Mouse (Mus musculus): Measurements from ENCODE around the gene Wnt6. TPM values are rescaled to one million over a fixed set of nuclear protein-coding genes. Genes with fewer than 3 reads are reported as not detected.
"Not testable (repeated sequence)": the region's sequence is repeated elsewhere in the genome, so short reads cannot be mapped to it uniquely, and the experiment has no call there.

Gene Wnt6
- total RNA-seq, 4 experiments from 2014 or later, result 2.4 to 3.7 (median 2.5) TPM

DNA sequence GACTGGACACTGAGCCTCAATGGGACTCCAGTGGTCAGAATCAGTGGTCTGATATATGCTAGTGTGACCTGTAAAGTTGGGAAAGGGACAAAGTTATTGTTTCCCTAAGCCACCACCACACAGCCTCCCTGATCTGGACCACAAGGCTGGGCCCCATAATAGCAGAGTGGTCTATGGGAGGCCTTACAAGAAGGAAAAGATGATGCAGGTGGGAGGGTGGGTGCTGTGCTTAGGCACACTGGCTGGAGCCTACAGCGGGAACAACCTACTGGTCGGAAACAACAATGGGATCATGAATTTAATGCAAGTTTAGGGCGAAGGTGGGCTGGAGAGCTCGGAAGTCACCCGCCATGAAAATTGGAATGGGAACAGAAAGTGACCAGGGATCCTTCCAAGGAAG, 34.2 kb downstream of the Wnt6 start:
- no peak for DNase-seq (ENCODE audit: low spot score in 2 of 2)

DNA sequence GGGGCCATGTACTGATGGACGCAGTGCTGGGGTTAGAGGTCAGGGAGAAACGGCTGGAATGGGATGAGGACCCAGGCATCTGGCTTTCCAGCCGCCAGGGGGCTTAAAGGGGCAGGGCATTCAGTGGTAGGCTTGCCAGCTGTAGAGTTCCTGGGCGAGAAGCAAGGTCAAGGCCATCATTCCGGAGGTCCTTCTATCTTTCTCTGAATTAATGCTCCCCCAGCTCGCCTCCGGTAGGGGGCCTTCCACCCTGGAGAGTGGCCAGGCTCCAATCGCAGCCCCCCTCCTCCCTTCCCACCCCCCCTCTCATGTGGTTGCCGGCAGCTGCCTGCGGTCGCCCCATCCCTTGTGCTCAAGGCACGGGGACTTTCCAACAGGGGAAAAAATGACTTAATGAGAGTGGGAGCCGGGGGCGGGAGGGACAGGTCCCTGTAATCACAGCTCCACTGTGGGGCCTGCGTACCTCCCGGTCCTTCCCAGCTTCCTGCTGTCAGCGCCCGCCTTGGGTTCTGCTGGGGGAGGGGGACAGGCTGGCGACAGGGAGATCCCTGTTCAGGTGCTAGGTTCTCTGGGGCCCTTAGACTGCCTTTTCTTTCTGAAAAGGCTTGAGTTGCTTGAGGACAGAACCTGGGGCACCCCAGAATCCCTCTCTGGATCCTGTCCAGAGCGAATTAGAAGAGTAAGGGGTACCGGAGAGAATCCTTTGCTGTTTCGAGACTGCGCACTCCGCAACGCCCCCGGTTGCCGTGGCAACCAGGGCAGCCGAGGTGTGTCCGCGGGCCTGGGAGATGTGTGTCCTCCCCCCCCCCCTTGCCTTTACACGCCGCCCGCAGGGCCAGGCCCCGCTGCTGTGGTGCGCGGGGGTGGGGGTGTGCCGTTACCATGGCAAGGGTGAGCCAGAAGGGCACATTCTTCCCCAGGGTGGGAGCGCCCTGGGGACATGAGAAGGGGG, 34.9 kb downstream of the Wnt6 start:
- peak in 1 of 2 experiments; percentile 80 for DNase-seq (ENCODE audit: low spot score in 2 of 2)

DNA sequence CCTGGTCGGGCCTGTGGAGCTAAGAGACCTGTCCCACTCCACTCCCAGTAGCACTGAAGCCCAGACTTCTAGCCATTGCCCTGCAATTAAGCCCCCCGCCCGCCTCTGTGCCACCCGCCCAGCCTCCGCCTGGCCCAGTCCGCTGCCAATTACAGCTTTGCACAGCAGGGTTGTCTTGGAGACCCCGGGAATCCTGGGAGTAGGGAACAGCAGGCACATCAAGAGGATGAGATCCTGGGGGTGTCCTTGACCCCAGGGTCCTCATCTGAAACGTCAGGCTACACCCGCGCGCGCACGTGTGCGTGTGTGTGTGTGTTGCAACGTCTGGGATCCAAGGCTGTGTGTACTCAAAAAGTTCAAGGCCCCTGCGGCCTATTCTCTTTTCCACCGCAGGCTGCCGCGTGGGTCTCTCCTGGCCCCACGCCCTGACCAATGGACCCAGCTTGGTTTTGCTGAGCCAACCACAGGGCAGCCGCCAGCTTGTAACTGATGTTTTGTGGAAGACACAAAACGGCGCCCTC, 35.9 kb downstream of the Wnt6 start:
- DNase-seq (ENCODE audit: low spot score in 2 of 2), result no peak

DNA sequence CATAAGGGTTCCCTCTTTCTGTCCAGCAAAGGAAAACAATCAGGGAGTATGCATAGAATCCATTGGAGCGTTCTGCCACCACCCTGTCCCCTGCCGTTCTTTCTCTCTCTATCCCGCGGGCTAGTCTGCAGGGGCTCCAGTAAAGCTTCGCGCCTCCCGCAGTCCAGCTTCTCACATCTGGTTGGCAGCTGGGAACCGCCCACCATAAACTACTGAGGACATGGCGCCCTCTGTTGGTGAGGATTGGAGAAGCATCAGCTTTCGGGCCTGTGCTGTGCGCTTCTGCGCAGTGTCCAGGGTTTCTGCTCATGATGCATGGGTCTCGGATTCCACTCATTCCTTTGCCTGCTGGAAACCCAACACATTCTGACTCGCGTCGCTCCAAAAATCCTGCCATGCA, 36.4 kb downstream of the Wnt6 start:
- peak; percentile 84 to 94 for DNase-seq (ENCODE audit: low spot score in 2 of 2)

DNA sequence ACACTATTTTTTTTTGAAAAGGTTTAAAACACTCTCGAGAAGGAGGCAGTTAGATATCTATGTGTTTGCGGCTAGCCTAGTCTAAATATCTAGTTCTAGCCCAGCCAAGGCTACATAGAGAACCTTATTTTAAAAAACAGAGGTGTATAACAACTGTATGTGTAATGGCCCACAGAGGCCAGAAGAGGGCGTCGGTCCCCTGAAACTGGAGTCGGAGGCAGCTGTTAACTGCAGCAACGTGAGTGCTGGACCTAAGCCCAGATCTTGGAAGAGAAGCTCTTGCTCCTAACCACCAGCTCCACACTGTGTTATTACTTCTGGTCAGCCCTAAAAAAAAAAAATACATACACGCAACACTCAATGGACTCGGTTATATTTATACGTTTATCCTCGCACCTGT, 37.3 kb downstream of the Wnt6 start:
- DNase-seq (ENCODE audit: low spot score in 2 of 2), result no peak

DNA sequence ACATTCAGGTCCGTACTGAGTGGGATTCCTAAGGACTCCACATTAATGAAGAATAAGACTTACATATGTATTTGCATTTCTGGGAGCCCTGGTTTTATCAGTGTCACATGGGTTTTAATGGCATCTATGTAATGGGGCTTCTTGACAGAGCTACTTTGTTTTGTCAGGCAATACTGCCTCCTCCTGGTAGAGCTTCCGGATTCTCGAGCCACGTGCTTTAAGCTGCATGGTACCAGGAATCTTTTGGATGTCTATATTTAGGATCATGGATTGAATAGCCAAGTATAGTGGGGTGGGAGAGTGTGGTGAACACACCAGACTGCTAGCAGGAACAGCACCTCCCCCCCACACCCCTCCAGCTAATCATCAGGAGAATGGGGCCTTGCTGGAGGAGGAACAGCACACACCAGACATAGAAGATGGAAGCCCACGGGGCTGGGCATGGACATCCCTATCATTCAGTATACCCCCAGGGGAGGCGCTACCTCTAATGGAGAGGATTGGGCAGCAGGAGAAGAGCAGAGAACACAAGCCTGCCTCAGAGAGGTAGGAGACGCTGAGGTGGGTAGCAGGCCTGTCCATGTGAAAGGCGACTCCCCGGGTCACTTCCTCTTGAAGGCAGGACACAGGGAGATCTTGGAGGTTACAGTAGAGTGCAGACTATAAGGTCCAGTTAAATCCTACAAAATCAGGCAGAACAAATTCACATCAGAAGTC, 43.4 kb downstream of the Wnt6 start:
- DNase-seq (ENCODE audit: low spot score in 2 of 2), result no peak

DNA sequence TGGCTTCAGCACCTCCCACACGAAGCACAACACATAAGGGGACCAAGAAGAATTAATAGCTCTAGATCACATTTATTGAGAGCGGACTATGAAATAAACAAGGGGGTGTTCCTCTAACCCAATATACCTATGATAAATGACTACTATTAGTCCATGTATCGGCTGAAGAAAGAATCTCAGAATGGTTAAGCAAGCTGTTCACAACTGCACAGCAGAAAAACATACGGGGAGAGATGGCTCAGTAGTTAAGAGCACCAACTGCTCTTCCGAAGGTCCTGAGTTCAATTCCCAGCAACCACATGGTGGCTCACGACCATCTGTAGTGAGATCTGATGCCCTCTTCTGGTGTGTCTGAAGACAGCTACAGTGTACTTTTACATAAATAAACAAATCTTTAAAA, 44.3 kb downstream of the Wnt6 start:
- DNase-seq (ENCODE audit: low spot score in 2 of 2), result not testable (repeated sequence)

DNA sequence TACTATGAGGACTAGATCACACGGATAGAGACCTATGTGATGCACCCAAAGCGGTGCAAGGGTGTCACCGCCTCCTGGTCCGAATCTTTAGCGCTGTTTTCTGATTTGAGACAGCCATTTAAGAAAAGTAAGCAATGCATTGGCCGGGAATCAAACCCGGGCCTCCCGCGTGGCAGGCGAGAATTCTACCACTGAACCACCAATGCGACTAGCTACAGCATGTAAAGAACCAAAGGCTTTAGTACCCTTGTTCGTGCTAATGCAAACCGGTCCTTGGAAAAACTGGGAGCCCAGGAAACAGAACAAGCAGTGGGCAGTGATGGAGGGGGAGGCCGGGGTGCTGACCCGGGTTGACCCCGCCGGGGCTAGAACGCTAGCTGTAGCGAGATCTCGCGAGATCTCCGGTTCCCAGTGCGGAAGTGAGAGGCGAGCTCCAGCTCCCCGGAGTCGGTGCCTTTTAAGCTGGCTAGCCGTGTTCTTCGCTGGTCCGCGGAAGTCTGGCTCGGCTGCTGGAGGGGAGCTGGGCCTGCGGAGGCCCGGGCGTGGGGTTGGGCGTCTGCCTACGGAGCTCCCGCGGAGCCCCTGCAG, 45.0 kb downstream of the Wnt6 start:
- DNase-seq (ENCODE audit: low spot score in 2 of 2), result peak; percentile 82 to 92

DNA sequence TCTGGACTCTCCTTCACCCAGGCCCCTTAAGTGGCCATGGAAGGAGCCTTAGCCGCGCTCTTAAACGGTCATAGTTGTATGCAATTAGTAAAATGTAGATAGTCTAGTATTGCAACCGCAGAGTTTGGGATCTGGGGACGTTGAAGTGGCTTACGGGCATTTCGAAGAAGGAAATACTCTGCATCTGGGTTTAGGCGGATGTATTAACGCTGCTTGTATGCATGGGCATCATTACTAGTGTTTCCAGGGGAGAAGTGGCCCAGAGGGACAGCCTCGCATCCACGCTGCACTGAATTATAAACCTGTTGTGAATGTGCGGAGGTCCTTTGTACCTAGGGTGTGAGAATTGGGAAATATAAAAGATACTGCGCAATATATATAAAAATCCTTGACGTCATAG, 45.5 kb downstream of the Wnt6 start:
- no peak for DNase-seq (ENCODE audit: low spot score in 2 of 2)

DNA sequence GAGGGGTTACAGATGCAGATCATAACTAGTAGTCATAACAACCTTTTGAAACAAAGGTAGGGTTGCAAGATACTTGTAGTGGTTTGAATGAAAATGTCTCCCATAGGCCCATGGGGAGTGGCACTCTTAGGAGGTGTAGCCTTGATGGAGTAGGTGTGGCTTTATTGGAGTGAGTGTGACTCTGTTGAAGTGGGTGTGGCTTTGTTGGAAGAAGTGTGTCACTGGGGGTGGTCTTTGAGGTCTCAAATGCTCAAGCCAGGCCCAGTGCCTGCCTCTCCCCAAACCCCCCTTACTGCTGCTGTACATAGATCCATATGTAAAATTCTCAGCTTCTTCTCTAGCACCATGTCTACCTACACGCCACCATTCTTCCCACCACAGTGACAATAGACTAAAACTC, 46.8 kb downstream of the Wnt6 start:
- no peak for DNase-seq (ENCODE audit: low spot score in 2 of 2)

DNA sequence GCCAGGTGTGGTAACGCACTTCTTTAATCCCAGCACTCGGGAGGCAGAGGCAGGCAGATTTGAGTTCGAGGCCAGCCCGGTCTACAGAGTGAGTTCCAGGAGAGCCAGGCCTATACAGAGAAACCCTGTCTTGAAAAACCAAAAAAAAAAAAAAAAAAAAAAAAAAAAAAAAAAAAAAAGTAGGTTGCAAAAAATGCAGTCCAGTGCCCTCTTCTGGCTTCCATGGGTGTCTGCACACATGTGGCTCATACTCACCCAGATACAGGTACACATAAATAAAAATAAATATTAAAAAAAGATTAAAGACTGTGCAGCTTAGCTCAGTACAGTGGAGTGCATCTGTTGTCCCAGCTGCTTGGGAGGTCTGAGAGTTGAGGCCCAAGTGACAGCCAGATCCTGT, 51.9 kb downstream of the Wnt6 start:
- not testable (repeated sequence) for DNase-seq (ENCODE audit: low spot score in 2 of 2)

DNA sequence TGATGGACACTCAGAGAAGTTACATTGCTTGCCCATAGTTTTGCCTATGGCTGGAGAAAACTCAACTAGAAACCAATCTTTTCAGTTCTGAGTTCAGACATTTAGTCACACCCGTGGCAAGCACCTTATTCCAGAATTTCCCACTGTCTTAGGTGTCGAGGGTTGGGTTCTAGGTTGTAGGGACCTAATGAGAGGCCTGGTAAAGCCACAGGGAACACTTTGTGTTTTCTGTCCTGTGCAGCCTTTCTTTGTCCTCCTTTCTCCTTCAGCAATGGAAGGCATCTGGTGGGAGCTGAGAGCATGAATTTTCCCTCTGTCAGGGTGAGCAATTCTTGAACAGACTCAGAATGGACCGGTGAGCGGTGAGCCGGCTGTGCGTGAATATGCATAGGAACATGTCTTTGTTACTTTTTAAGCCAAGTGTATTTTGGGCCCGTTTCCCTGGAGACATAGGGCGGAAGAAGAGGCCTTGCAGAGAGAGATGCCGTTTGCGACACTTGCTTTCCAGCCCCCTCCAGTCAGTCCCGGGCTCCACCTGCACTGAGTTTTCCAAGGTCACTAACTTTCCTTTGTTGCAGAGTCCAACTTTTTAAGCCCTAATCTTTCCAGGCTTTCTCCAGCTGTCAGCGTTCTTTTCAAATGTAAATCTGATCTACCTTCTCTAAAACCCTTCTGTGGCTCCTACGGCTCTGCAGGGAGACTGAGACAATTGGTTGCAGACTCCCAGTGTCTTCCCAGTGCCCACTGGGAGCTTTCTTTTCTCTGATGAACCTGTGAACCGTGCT, 53.0 kb downstream of the Wnt6 start:
- peak in 1 of 2 experiments; percentile 80 for DNase-seq (ENCODE audit: low spot score in 2 of 2)

DNA sequence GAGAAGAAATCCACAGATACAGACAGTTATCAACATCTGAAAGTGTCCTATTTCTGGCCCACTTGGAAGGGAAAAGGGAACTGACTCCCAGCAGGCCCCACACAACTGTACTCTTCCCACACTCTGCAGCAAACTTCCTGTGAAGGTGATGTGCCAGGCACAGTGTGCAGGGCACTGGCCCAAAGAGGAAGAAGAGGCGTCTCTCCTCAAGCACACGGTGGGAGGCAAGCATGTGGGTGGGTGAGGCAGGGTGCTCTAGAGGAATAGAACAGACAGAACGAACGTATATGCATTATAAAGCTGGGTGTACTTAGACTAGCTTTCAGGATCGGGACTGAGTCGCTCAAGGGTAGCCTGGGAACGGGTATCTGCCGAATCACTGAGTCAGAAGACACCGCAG, 58.4 kb downstream of the Wnt6 start:
- peak in 1 of 2 experiments; percentile 79 for DNase-seq (ENCODE audit: low spot score in 2 of 2)

DNA sequence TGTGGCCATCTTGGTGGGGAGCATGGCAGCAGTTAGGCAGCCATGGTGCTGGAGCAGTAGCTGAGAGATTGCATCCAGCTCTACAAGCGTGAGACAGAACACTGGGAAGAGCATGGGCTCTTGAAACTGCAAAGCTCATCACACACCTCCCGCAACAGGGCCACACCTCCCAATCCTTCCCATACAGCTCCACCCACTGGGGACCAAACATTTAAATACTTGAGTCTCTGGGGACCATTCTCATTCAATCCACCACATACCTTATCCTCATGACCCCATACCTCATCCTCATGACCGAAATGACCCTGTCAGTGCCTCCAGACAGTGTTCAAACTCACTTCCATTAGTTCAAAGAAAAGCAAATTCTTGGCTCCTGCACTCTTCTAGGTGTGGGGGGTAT, 61.6 kb downstream of the Wnt6 start:
- DNase-seq (ENCODE audit: low spot score in 2 of 2), result no peak

Other genes with a start within 250 kb of the Wnt6 start
- gene Plcd4, start 229.0 kb upstream of the Wnt6 start, total RNA-seq (2022), result 10 to 100 TPM; 11.3 to 14.4 (median 12.8) TPM
- gene Usp37, start 227.6 kb upstream of the Wnt6 start, total RNA-seq (2022), result 10 to 100 TPM; 22.2 to 26.1 (median 22.4) TPM
- gene Zfp142, start 183.6 kb upstream of the Wnt6 start, total RNA-seq (2022), result 10 to 100 TPM; 31.2 to 34.2 (median 32.2) TPM
- 10 to 100 TPM; 18.5 to 22.5 (median 22.1) TPM for gene Bcs1l, start 183.6 kb upstream of the Wnt6 start, total RNA-seq (2022)
- 10 to 100 TPM; 63.6 to 68.4 (median 65.9) TPM for gene Rnf25, start 170.5 kb upstream of the Wnt6 start, total RNA-seq (2022)
- 1 to 10 TPM; 3.4 to 7.4 (median 5.8) TPM for gene Stk36, start 170.4 kb upstream of the Wnt6 start, total RNA-seq (2022)
- gene Ttll4, start 110.1 kb upstream of the Wnt6 start, total RNA-seq (2022), result 10 to 100 TPM; 19.3 to 22.4 (median 20.5) TPM
- 1 to 10 TPM; 6.5 to 8.5 (median 7.8) TPM for gene Cyp27a1, start 58.3 kb upstream of the Wnt6 start, total RNA-seq (2022)
- gene Prkag3, start 22.7 kb upstream of the Wnt6 start, total RNA-seq (2022), result under 1 TPM; 0.13 to 0.64 (median 0.48) TPM
- 10 to 100 TPM; 11.0 to 11.8 (median 11.2) TPM for gene Wnt10a, start 19.6 kb downstream of the Wnt6 start, total RNA-seq (2022)
- 100 to 1,000 TPM; 264 to 303 (median 291) TPM for gene Cdk5r2, start 83.0 kb downstream of the Wnt6 start, total RNA-seq (2022)
- gene Fev, start 113.5 kb downstream of the Wnt6 start, total RNA-seq (2022), result under 1 TPM in 1 of 4 experiments, not detected in 3; 0.37 TPM
- gene Cryba2, start 121.3 kb downstream of the Wnt6 start, total RNA-seq (2022), result under 1 TPM in 1 of 4 experiments, not detected in 3; 0.58 TPM
- 1 to 10 TPM; 2.6 to 4.8 (median 3.8) TPM for gene Cfap65, start 163.7 kb downstream of the Wnt6 start, total RNA-seq (2022)
- gene Ihh, start 179.8 kb downstream of the Wnt6 start, total RNA-seq (2022), result under 1 TPM; 0.19 to 0.49 (median 0.27) TPM